Mouse (Mus musculus): ENCODE results near the gene Phykpl. TPM values are rescaled to one million over a fixed set of nuclear protein-coding genes. Genes with fewer than 3 reads are reported as not detected.
"Not testable (repeated sequence)": the region's sequence is repeated elsewhere in the genome, so short reads cannot be mapped to it uniquely, and the experiment has no call there.

Gene Phykpl
- polyA plus RNA-seq, 1 experiment from 2014 or later, result 14.4 TPM

GRCm38 (mm10) chr11:51605602-51606446, 21.3 kb downstream of the Phykpl start:
- peaks cover 11% of the 10 kb centered on the region for H3K4me1 ChIP-seq (ENCODE audit: control insufficient read depth, insufficient read depth, low read length)
- WGBS (ENCODE audit: insufficient replicate concordance), result under 1% methylated on average over 79 of the region's 81 CpGs
- peak overlapping the region; percentile 100 for H3K9ac ChIP-seq (ENCODE audit: low read depth, low read length)
- peak overlapping the region; percentile 99 for H3K4me3 ChIP-seq (ENCODE audit: low read depth, low read length)
- ATAC-seq (replicated peaks; ENCODE audit: insufficient number of reproducible peaks, low FRiP score, low TSS enrichment), result peak; percentile 79
- H3K27ac ChIP-seq (ENCODE audit: low read depth, low read length), result peak overlapping the region; percentile 96
- H3K4me2 ChIP-seq, result peak overlapping the region; percentile 92
- no peaks in the 10 kb centered on the region for H3K9me3 ChIP-seq (replicated peaks; ENCODE audit: control insufficient read depth, low read length)
- H3K36me3 ChIP-seq (ENCODE audit: control insufficient read depth, insufficient read depth, low read length), result peaks cover 39% of the 10 kb centered on the region
- no peaks in the 10 kb centered on the region for H3K27me3 ChIP-seq (ENCODE audit: control insufficient read depth, insufficient read depth, low read length)

GRCm38 (mm10) chr11:51606447-51607095, 22.0 kb downstream of the Phykpl start, which contains the start of gene Hnrnpab:
Hnrnpab (minus strand) TSS chr11:51606847.
- no peaks in the 10 kb centered on the region for H3K27me3 ChIP-seq (ENCODE audit: control insufficient read depth, insufficient read depth, low read length)
- peaks cover 31% of the 10 kb centered on the region for H3K36me3 ChIP-seq (ENCODE audit: control insufficient read depth, insufficient read depth, low read length)
- H3K4me1 ChIP-seq (ENCODE audit: control insufficient read depth, insufficient read depth, low read length), result peaks cover 11% of the 10 kb centered on the region
- under 1% methylated on average over 91 of the region's 91 CpGs for WGBS (ENCODE audit: insufficient replicate concordance)
- H3K4me2 ChIP-seq, result peak within 1 kb of the TSS; percentile 92
- peak within 1 kb of the TSS; percentile 99 for H3K4me3 ChIP-seq (ENCODE audit: low read depth, low read length)
- peak within 1 kb of the TSS; percentile 100 for H3K9ac ChIP-seq (ENCODE audit: low read depth, low read length)
- H3K9me3 ChIP-seq (replicated peaks; ENCODE audit: control insufficient read depth, low read length), result no peaks in the 10 kb centered on the region
- peak; percentile 89 for ATAC-seq (replicated peaks; ENCODE audit: insufficient number of reproducible peaks, low FRiP score, low TSS enrichment)
- H3K27ac ChIP-seq (ENCODE audit: low read depth, low read length), result peak within 1 kb of the TSS; percentile 96

GRCm38 (mm10) chr11:51607096-51607738, 22.7 kb downstream of the Phykpl start:
- WGBS (ENCODE audit: insufficient replicate concordance), result 8% methylated on average over 15 of the region's 15 CpGs
- Histone ChIP-seq H3K4me2 (peak overlapping the region; percentile 92), H3K9ac (ENCODE audit: low read depth, low read length) (peak overlapping the region; percentile 100), H3K4me3 (ENCODE audit: low read depth, low read length) (peak overlapping the region; percentile 99), H3K27ac (ENCODE audit: low read depth, low read length) (peak overlapping the region; percentile 96), H3K4me1 (ENCODE audit: control insufficient read depth, insufficient read depth, low read length) (peaks cover 11% of the 10 kb centered on the region), H3K9me3 (replicated peaks; ENCODE audit: control insufficient read depth, low read length) (no peaks in the 10 kb centered on the region), H3K27me3 (ENCODE audit: control insufficient read depth, insufficient read depth, low read length) (no peaks in the 10 kb centered on the region), H3K36me3 (ENCODE audit: control insufficient read depth, insufficient read depth, low read length) (peaks cover 25% of the 10 kb centered on the region)
- ATAC-seq (replicated peaks; ENCODE audit: insufficient number of reproducible peaks, low FRiP score, low TSS enrichment), result peak; percentile 24; the same call in 1 of the 2 replicates

- H3K4me2 ChIP-seq, result no peak overlapping the region
- 58% methylated on average over 3 of the region's 3 CpGs for WGBS (ENCODE audit: insufficient replicate concordance)
- ATAC-seq (replicated peaks; ENCODE audit: insufficient number of reproducible peaks, low FRiP score, low TSS enrichment), result no peak
- H3K36me3 ChIP-seq (ENCODE audit: control insufficient read depth, insufficient read depth, low read length), result peaks cover 7% of the 10 kb centered on the region
- H3K9ac ChIP-seq (ENCODE audit: low read depth, low read length), result no peak overlapping the region
- H3K27me3 ChIP-seq (ENCODE audit: control insufficient read depth, insufficient read depth, low read length), result no peaks in the 10 kb centered on the region
- H3K4me3 ChIP-seq (ENCODE audit: low read depth, low read length), result no peak overlapping the region
- no peak overlapping the region for H3K27ac ChIP-seq (ENCODE audit: low read depth, low read length)
- H3K9me3 ChIP-seq (replicated peaks; ENCODE audit: control insufficient read depth, low read length), result no peaks in the 10 kb centered on the region
- H3K4me1 ChIP-seq (ENCODE audit: control insufficient read depth, insufficient read depth, low read length), result peaks cover 8% of the 10 kb centered on the region
These were observed 24.8 kb downstream of the Phykpl start for GRCm38 (mm10) chr11:51609266-51609909.

GRCm38 (mm10) chr11:51609940-51610339, 25.4 kb downstream of the Phykpl start:
- 80% methylated on average over 5 of the region's 5 CpGs for WGBS (ENCODE audit: insufficient replicate concordance)
- H3K9ac ChIP-seq (ENCODE audit: low read depth, low read length); H3K4me2 ChIP-seq; H3K4me1 ChIP-seq (ENCODE audit: control insufficient read depth, insufficient read depth, low read length); ATAC-seq (replicated peaks; ENCODE audit: insufficient number of reproducible peaks, low FRiP score, low TSS enrichment); H3K27ac ChIP-seq (ENCODE audit: low read depth, low read length); H3K4me3 ChIP-seq (ENCODE audit: low read depth, low read length); H3K36me3 ChIP-seq (ENCODE audit: control insufficient read depth, insufficient read depth, low read length); H3K27me3 ChIP-seq (ENCODE audit: control insufficient read depth, insufficient read depth, low read length); H3K9me3 ChIP-seq (replicated peaks; ENCODE audit: control insufficient read depth, low read length): not testable (repeated sequence)

- Histone ChIP-seq H3K4me1 (ENCODE audit: control insufficient read depth, insufficient read depth, low read length) (0 out of 2 replicates have a peak, but pooled peaks cover 2% of the 10 kb centered on the region), H3K4me2 (no peak overlapping the region), H3K4me3 (ENCODE audit: low read depth, low read length) (no peak overlapping the region), H3K9ac (ENCODE audit: low read depth, low read length) (no peak overlapping the region), H3K36me3 (ENCODE audit: control insufficient read depth, insufficient read depth, low read length) (no peaks in the 10 kb centered on the region), H3K9me3 (replicated peaks; ENCODE audit: control insufficient read depth, low read length) (no peaks in the 10 kb centered on the region), H3K27me3 (ENCODE audit: control insufficient read depth, insufficient read depth, low read length) (no peaks in the 10 kb centered on the region), H3K27ac (ENCODE audit: low read depth, low read length) (no peak overlapping the region)
- WGBS (ENCODE audit: insufficient replicate concordance), result 71% methylated on average over 8 of the region's 8 CpGs
- no peak for ATAC-seq (replicated peaks; ENCODE audit: insufficient number of reproducible peaks, low FRiP score, low TSS enrichment)
These were observed 29.7 kb downstream of the Phykpl start for GRCm38 (mm10) chr11:51614256-51614655.

GRCm38 (mm10) chr11:51615129-51615528, 30.6 kb downstream of the Phykpl start:
- Histone ChIP-seq H3K27me3 (ENCODE audit: control insufficient read depth, insufficient read depth, low read length) (no peaks in the 10 kb centered on the region), H3K4me3 (ENCODE audit: low read depth, low read length) (peak overlapping the region; percentile 34), H3K9me3 (replicated peaks; ENCODE audit: control insufficient read depth, low read length) (no peaks in the 10 kb centered on the region), H3K4me1 (ENCODE audit: control insufficient read depth, insufficient read depth, low read length) (0 out of 2 replicates have a peak, but pooled peaks cover 2% of the 10 kb centered on the region), H3K36me3 (ENCODE audit: control insufficient read depth, insufficient read depth, low read length) (no peaks in the 10 kb centered on the region), H3K27ac (ENCODE audit: low read depth, low read length) (peak overlapping the region; percentile 71), H3K4me2 (peak overlapping the region; percentile 82), H3K9ac (ENCODE audit: low read depth, low read length) (peak overlapping the region; percentile 68)
- no peak for ATAC-seq (replicated peaks; ENCODE audit: insufficient number of reproducible peaks, low FRiP score, low TSS enrichment)
- 38% methylated on average over 7 of the region's 7 CpGs for WGBS (ENCODE audit: insufficient replicate concordance)

- H3K27me3 ChIP-seq (ENCODE audit: control insufficient read depth, insufficient read depth, low read length), result no peaks in the 10 kb centered on the region
These were observed 31.0 kb downstream of the Phykpl start for GRCm38 (mm10) chr11:51615601-51616000.

More at GRCm38 (mm10) chr11:51615601-51616000, 31.0 kb downstream of the Phykpl start:
- Histone ChIP-seq H3K4me1 (ENCODE audit: control insufficient read depth, insufficient read depth, low read length) (peaks cover 6% of the 10 kb centered on the region; the same call in 1 of the 2 replicates), H3K4me2 (peak overlapping the region; percentile 82), H3K9ac (ENCODE audit: low read depth, low read length) (peak overlapping the region; percentile 68), H3K36me3 (ENCODE audit: control insufficient read depth, insufficient read depth, low read length) (no peaks in the 10 kb centered on the region), H3K4me3 (ENCODE audit: low read depth, low read length) (peak overlapping the region; percentile 34), H3K9me3 (replicated peaks; ENCODE audit: control insufficient read depth, low read length) (no peaks in the 10 kb centered on the region), H3K27ac (ENCODE audit: low read depth, low read length) (peak overlapping the region; percentile 71)
- WGBS (ENCODE audit: insufficient replicate concordance), result 3% methylated on average over 14 of the region's 14 CpGs
- ATAC-seq (replicated peaks; ENCODE audit: insufficient number of reproducible peaks, low FRiP score, low TSS enrichment), result peak; percentile 83

Data from heart, embryonic 11.5 days (tissue).